Mouse (Mus musculus): ENCODE data around the gene Gm7138.
A peak's percentile ranks its signal among the peaks of the same experiment; 100 is the strongest.
"Not testable (repeated sequence)": the region's sequence is repeated elsewhere in the genome, so short reads cannot be mapped to it uniquely, and the experiment has no call there.

Gm7138 gene

DNA sequence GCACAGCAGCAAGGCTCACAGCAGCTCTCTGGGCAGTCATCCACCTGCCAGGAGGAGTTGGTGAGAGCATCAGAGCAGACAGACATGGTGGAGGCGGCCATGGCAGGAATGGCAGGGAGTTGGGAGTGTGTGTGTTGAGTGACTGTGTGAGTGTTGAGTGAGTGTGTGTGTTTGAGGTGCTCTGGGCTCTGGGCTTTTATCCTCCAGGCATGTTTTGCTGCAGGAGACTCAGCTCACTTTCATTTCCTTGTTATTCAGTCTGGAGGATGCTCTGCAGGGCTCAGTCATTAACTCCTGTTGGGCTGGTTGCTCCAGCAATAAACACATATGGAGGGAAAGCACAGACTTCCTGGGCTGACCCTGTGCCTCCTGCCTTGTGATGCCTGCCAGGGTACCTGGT lies at the start of gene Gm7138:
Gene Gm7138, minus strand, starts transcription at position 101 of the 400 bp plus-strand sequence.
- not testable (repeated sequence) for DNase-seq

DNA sequence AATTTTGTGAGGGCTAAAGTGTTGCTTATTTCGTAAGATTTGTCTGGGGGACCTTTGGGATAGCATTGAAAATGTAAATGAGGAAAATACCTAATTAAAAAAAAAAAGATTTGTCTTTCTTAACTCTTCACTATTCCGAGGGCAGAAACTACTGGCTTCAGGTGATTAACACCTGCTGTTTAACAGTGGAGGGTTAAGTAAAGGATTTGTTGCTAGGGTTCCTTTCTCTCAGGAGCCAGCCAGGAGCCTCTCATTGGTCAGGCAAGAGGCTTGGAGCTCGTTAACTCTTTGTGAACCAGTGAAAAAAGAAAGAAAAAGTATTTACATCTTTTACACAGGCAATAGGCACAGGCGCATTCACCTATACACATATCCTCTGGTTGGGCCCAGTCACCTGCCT lies 42.5 kb upstream of the Gm7138 start:
- DNase-seq = no peak

DNA sequence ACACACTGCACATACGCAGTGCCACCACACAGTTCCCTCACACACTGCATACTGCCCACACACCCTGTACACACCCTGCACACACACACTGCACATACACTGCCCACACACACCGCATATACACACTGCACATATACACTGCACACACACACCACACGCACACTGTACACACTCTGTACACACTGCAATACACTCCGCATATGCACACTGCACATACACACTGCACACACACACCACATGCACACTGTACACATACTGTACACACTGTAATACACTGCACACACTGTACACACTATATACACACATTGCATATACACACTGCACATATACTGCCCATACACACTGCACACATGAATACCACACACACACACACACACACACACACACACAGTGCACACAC lies 41.8 kb upstream of the Gm7138 start:
- no peak for DNase-seq

DNA sequence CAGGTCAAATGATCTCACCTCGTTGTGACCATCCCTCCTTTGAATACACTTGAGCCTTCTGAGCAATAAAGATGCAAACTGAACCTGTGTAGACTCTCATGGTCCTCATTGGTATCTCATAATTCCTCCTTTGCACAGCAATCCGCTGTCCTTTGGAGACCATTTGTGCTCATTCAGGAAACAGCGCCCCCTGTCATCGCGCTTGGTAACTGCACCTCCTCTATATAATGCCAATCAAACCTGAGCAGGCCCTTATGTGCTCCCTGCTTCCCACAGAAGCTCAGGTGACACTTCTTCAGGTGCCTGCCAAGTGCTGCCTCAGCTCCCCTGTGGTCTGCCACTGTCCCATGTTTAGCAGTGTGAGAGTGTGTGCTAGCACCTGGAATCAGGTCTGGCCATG lies 38.8 kb upstream of the Gm7138 start:
- DNase-seq = peak; percentile 45

DNA sequence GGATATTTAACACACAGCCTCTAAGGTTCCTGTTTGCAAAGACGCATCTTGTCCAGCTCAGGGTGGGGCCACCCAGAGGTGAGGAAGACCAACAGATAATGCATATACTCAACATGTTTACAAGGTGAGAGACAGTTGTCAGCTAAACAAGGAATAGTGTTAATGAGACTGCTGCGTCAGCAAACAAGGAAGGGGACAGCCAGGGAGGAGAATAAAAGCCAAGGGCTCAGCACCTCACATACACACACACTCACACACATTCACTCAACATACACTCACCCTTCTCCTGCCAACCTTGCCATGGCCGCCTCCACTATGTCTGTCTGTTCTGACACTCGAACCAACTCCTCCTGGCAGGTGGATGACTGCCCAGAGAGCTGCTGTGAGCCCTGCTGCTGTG lies 37.6 kb upstream of the Gm7138 start, which contains the start of gene Gm2696:
Gene Gm2696, plus strand, starts transcription at position 301 of the 400 bp plus-strand sequence.
- no peak for DNase-seq

DNA sequence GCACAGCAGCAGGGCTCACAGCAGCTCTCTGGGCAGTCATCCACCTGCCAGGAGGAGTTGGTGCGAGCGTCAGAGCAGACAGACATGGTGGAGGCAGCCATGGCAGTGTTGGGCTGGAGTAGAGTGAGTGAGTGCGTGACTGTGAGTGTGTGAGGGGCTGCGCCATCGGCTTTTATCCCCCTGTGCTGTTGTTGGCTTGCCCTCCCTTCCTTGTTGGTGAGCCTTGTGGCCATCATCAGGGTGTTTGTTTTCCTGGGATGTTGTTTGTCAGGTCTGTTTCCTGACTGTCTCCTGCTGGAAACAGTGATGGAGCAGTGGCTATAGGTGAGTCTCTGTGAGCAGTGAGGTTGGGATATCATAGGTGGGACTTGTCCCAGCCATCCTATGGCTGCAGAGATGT lies 35.0 kb upstream of the Gm7138 start, which contains the start of gene Gm9507:
Gene Gm9507, minus strand, starts transcription at position 101 of the 400 bp plus-strand sequence.
- no peak for DNase-seq

DNA sequence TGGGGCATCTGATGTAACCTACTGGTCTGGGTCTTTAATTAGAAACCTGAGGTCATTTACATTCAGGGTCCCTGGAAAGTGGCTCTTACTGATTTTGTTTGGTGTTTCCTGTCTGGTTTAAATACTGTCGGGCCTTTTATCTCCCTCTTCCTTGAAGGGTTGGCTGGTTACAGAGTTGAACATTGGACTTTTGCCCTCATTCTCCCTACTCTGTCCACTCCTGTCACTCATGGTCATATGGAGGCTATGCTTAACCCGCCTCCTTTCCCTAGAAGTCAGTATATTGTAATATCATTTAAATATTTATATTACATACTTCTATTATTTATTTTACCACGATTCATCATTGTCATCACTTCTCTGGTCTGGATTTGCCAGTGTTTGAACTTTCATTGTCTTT lies 27.4 kb upstream of the Gm7138 start:
- no peak for DNase-seq

DNA sequence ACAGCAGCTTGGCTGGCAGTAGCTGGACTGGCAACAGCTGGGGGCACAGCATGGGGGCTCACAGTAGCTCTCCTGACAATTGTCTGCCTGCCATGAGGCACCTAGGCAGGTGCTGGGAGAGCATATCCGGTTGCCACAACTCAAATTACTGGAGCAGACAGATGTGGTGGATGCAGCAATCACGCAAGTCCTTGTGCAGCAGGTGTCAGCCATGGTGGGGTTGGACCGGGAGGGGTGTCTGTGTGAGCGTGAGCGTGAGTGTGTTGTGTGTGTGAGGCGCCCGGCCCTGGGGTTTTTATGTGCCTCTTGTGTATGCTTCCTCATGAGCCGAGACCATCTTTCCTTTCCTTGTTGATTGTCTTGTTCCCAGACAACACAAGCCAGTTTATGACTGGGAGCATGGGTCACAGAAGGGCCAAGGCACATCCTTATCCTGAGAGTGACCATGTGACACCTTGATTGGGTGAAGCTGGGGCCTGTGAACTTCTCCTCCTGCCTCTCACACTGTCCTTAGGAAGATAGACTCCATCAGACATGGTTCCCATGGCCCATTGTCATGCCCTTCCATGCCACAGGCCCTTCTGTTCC lies 22.3 kb upstream of the Gm7138 start, which contains the start of gene Gm19668:
Gene Gm19668, minus strand, starts transcription at position 213 of the 588 bp plus-strand sequence.
- peak; percentile 51 for DNase-seq

DNA sequence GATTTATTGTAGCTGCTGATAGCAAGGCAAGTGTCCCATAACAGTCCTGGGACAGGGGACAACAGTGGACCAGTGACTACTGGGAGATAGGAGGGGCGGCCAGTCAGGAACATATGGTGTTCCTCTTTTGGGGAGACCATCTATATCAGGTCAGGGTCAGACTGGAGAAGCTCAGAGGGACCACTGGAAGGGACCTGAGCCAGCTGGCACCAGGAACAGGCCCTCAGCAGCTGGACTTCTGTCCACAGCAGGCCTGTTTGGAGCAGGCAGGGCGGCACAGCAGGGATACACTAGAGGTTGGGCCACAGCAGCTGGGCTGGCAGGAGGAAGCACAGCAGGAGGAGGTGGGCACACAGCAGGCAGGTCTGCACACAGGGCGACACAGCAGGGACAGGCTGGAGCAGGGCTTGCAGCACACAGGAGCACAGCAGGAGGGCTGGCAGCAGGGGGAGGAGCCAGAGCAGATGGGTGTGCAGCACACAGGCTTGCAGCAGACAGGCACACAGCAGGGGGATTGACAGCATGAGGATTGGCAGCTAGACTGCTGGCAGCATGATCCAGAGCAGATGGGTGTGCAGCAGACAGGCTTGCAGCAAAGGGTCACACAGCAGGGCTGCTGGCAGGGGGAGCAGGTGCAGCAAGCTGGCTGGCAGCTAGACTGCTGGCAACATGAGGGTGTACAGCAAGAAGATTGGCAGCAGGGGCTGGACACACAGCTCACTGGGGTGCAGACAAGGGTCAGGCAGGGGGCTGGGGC lies 21.6 kb upstream of the Gm7138 start:
- not testable (repeated sequence) for DNase-seq

DNA sequence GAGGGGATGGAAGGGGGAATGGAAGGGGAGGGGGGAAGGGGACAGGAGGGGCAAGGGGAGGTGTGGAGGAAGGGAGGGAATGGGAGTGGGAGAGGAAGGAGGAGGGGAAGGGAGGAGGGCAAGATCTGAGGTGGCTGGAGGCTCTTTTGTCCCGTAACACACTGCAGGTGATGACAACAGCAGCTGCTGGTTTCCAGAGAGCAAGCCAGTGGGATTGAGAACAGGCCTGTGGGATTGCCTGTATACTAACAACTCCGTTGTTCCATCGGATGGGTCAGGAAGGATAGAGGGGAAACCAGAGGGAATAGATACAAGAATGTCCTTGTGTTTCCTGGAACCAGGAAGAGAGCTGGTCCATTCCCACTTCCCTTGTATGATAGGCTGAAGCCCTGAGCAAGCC lies 20.9 kb upstream of the Gm7138 start:
- DNase-seq = peak; percentile 39

DNA sequence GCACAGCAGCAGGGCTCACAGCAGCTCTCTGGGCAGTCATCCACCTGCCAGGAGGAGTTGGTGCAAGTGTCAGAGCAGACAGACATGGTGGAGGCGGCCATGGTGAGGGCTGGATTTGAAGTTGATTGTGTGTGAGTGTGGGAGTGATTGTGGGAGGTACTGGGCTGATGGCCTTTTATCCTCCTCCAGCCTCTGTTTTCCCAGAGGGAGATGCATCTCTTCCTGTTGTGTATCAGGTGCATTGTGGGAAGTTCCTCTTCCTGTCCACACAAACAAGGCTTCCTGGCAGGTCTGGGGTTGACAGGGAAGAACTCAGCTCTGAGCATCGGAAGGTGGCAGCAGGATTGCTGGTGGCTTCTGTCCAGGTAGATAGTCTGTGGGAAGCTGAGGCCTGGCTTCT lies 18.2 kb upstream of the Gm7138 start, which contains the start of gene Gm9639:
Gene Gm9639, minus strand, starts transcription at position 101 of the 400 bp plus-strand sequence.
- no peak for DNase-seq

DNA sequence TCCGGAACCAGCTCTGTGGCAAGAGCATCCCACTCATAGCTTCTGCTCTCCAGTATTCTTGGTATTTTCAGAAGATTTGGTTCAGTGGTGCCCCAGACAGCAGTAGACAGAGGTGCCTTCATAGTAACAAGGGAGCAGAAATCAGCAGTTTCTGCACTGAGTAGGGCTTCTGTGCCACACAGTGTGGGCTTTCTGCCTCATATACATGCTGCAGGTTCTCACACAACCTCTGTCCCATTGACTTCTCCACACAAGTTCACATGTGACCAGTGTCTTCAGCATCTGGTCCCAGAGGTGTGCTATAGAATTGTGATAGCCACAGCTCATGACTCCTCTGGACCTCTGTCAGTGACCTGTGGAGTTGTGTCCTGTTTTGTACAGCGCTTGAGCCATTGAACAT lies 11.9 kb upstream of the Gm7138 start:
- DNase-seq = no peak

DNA sequence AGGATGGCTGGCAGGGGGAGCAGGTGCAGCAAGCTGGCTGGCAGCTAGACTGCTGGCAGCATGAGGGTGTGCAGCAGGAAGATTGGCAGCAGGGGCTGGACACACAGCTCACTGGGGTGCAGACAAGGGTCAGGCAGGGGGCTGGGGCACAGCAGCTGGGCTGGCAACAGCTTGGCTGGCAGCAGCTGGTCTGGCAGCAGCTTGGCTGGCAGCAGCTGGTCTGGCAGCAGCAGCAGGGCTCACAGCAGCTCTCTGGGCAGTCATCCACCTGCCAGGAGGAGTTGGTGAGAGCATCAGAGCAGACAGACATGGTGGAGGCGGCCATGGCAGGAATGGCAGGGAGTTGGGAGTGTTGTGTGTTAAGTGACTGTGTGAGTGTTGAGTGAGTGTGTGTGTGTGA lies 11.1 kb upstream of the Gm7138 start, which contains the start of gene Gm7137:
Gene Gm7137, minus strand, starts transcription at position 325 of the 400 bp plus-strand sequence.
- not testable (repeated sequence) for DNase-seq

DNA sequence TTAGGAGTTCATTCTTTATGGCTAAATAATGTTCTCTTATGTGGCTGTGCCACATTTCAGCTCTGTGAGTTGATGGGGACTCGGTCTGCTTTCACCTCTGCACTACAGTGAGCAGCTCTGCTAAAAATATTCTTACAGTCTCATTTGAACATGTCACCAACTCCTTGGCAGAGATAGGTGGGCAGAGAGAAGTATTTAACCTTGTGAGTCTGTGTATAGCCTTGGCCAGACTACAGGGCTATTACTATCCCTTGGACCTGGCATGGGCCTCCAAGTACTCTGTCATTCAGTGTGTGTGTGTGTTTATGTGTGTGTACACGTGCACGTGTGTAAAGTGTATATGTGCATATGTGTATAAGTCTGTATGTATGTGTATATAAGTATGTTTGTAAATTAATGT lies 6.7 kb upstream of the Gm7138 start:
- DNase-seq = not testable (repeated sequence)

DNA sequence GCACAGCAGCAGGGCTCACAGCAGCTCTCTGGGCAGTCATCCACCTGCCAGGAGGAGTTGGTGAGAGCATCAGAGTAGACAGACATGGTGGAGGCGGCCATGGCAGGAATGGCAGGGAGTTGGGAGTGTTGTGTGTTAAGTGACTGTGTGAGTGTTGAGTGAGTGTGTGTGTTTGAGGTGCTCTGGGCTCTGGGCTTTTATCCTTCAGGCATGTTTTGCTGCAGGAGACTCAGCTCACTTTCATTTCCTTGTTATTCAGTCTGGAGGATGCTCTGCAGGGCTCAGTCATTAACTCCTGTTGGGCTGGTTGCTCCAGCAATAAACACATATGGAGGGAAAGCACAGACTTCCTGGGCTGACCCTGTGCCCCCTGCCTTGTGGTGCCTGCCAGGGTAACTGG lies 5.7 kb upstream of the Gm7138 start, which contains the start of gene Gm3250:
Gene Gm3250, minus strand, starts transcription at position 101 of the 400 bp plus-strand sequence.
- DNase-seq = not testable (repeated sequence)

DNA sequence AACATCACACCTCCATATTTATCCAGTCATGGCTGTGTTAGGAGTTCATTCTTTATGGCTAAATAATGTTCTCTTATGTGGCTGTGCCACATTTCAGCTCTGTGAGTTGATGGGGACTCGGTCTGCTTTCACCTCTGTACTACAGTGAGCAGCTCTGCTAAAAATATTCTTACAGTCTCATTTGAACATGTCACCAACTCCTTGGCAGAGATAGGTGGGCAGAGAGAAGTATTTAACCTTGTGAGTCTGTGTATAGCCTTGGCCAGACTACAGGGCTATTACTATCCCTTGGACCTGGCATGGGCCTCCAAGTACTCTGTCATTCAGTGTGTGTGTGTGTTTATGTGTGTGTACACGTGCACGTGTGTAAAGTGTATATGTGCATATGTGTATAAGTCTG lies 4.6 kb downstream of the Gm7138 start:
- not testable (repeated sequence) for DNase-seq

DNA sequence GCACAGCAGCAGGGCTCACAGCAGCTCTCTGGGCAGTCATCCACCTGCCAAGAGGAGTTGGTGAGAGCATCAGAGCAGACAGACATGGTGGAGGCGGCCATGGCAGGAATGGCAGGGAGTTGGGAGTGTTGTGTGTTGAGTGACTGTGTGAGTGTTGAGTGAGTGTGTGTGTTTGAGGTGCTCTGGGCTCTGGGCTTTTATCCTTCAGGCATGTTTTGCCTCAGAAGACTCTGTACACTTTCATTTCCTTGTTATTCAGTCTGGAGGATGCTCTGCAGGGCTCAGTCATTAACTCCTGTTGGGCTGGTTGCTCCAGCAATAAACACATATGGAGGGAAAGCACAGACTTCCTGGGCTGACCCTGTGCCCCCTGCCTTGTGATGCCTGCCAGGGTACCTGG lies 5.5 kb downstream of the Gm7138 start, which contains the start of gene Gm3238:
Gene Gm3238, minus strand, starts transcription at position 101 of the 400 bp plus-strand sequence.
- DNase-seq = not testable (repeated sequence)

DNA sequence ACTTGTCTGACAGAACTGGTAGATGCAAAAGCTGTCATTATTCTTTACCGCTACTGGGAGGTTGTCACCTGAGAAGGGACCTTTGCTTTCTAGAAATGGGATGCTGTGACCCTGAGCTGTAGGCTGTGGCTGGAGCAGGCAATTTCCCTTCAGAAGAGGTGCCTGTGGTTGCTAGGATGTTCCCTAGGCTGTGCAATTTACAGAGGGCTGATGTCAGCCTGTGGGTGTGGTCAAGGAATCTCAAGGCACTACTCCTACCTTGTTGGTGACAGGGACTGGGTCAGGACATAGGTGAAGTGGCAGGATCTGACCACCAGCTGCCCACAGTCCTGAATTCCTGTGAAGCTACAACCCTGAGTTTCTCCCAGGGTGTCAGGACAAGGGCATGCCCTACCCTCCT lies 7.0 kb downstream of the Gm7138 start:
- DNase-seq = no peak

DNA sequence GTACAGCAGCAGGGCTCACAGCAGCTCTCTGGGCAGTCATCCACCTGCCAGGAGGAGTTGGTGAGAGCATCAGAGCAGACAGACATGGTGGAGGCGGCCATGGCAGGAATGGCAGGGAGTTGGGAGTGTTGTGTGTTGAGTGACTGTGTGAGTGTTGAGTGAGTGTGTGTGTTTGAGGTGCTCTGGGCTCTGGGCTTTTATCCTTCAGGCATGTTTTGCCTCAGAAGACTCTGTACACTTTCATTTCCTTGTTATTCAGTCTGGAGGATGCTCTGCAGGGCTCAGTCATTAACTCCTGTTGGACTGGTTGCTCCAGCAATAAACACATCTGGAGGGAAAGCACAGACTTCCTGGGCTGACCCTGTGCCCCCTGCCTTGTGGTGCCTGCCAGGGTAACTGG lies 17.2 kb downstream of the Gm7138 start, which contains the start of gene Gm3233:
Gene Gm3233, minus strand, starts transcription at position 101 of the 400 bp plus-strand sequence.
- DNase-seq = not testable (repeated sequence)

DNA sequence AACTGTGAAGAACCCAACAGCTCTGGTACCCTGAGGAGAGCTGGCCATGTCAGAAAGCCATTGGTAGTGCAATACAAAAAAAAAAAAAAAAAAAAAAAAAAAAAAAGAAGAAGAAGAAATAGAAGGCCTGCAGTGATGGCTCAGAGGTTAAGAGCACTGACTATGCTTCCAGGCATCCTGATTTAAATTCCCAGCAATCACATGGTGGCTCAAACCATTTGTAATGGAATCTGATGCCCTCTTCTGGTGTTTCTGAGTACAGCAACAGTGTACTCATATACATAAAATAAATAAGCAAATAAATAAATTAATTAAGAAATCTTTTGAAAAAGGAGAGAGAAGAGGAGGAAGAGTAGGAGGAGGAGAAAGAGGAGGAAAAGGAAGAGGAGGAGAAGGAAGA lies 23.3 kb downstream of the Gm7138 start:
- DNase-seq = no peak

DNA sequence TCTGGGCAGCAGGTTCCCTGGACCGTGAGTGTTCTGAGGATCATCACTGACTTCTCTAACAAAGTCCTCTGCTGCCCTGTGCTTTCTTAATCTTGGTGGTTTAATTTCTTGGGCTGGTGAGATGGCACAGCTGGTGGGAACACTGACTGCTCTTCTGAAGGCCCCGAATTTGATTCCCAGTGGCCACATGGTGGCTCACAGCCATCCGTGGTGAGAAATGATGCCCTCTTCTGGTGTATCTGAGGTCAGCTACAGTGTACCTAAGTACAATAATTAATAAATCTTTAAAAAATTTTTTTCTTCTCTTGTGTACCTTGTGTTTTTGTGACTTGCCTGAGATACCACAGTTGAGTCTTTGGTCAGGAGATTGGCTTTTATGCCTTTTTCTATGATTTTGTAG lies 24.4 kb downstream of the Gm7138 start:
- not testable (repeated sequence) for DNase-seq

DNA sequence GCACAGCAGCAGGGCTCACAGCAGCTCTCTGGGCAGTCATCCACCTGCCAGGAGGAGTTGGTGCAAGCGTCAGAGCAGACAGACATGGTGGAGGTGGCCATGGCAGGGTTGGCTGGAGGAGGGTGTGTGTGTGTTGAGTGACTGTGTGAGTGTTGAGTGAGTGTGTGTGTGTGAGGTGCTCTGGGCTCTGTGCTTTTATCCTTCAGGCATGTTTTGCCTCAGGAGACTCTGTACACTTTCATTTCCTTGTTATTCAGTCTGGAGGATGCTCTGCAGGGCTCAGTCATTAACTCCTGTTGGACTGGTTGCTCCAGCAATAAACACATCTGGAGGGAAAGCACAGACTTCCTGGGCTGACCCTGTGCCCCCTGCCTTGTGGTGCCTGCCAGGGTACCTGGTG lies 25.5 kb downstream of the Gm7138 start, which contains the start of gene Gm9736:
Gene Gm9736, minus strand, starts transcription at position 101 of the 400 bp plus-strand sequence.
- not testable (repeated sequence) for DNase-seq

DNA sequence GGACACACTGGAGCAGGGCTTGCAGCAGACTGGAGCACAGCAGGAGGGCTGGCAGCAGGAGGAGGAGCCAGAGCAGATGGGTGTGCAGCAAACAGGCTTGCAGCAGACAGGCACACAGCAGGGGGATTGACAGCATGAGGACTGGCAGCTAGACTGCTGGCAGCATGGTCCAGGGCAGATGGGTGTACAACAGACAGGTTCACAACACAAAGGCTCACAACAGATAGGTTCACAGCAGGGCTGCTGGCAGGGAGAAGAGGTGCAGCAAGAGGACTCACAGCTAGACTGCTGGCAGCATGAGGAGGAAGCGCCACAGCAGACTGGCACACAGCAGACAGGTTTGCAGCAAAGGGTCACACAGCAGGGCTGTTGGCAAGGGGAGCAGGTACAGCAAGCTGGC lies 26.1 kb downstream of the Gm7138 start:
- peak; percentile 29 for DNase-seq

All from retina, postnatal 1 day (tissue).